Mouse (Mus musculus) adrenal gland, postnatal 36 days (tissue): ENCODE results near the gene Fam129a. TPM values are rescaled to one million over a fixed set of nuclear protein-coding genes. Genes with fewer than 3 reads are reported as not detected.
A peak's percentile ranks its signal among the peaks of the same experiment; 100 is the strongest.

ENCODE experiments used
- DNase-seq, 2 experiments: peaks; one replicate each; pipeline ENCODE4 v3.0.0; 2021; ENCODE audit warnings: mixed read lengths in 1 of 2
- total RNA-seq, 2 experiments: library from RNA; stranded (reverse); gene quantifications; 2 replicates each; pipeline ENCODE4 v1.2.3; 2021

The Fam129a gene
- total RNA-seq, 2 experiments from 2014 or later: 108 to 202 TPM

GRCm38 (mm10) chr1:151664384-151664783, 93.4 kb downstream of the Fam129a start:
- DNase-seq: no peak

- DNase-seq: no peak
These were observed 93.9 kb downstream of the Fam129a start for GRCm38 (mm10) chr1:151664837-151665431.

DNA sequence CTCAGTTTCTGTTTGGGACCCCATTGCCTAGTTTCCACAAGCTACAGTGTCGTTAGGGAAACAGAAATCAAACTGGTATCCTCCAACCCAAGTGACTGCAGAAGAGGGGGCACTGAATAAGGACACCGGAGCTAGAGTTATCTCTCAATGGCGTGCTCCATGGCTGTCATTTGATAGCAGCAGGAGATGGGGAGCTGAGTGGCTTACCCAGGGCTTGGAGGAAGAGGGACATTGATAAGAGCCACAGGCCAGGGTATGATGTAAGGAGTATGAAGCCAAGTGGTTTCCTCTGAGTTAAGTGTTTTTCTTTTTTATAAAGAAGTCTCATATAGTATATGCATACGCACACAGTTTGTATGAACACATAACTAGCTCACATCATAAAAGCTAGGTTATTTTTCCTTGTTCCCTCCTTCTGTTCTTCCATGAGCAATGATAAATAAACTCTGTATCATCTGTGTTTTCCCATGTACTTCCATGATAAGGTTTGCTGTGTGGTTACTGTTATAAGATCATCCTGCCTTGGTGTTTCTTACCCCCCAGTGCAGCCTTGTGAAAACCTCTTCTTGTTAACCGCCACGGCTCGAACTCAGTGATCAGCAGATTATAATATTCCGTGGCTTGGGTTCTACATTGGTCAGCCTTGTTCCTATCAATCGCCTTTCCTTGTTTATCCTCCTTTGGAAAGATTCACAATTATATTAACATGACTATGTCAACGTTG, 96.5 kb downstream of the Fam129a start:
- DNase-seq: no peak

- no peak for DNase-seq
These were observed 99.1 kb downstream of the Fam129a start for GRCm38 (mm10) chr1:151670006-151670591.

DNA sequence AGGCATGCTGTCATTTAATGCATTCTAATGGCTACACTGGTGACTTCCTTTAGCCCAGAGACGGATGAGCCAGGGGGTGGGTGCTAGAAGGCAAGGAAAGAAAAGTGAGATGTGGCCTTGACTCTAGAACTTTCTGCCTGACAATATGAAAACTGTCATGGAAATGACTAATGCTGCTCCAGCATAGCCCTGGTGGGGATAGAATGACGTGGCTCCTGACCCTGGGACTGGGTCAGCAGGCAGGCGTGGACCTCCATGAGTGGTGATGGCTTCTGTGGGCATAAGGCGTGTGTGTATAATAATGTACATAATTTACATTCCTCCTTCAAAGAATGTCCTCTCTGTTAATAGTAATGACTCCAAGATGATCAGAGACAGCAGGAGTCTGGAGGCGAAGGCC, 104.7 kb downstream of the Fam129a start:
- DNase-seq: peak; percentile 71 to 79

- DNase-seq: no peak
These were observed 106.3 kb downstream of the Fam129a start for GRCm38 (mm10) chr1:151677185-151677809.

DNA sequence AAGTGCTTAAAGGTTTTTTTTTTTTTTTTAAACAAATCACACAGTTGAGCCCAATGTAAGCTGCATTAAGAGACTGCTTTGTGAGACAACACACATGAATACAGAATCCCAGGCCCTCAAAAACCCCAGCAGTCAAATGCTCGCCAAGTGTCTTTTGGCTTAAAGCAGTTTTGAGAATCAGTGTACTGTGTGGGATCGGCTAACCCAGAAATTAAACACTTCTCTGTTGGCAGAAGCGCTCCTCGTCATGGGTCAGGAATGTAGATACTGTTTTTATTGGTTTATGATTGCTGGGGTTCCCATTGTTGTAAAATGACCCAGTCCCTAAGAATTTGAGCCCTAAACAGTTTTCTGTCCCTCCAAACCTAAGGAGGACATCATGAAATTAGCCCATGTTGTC, 107.0 kb downstream of the Fam129a start:
- DNase-seq: no peak

- no peak for DNase-seq
These were observed 108.2 kb downstream of the Fam129a start for GRCm38 (mm10) chr1:151679153-151679552.

DNA sequence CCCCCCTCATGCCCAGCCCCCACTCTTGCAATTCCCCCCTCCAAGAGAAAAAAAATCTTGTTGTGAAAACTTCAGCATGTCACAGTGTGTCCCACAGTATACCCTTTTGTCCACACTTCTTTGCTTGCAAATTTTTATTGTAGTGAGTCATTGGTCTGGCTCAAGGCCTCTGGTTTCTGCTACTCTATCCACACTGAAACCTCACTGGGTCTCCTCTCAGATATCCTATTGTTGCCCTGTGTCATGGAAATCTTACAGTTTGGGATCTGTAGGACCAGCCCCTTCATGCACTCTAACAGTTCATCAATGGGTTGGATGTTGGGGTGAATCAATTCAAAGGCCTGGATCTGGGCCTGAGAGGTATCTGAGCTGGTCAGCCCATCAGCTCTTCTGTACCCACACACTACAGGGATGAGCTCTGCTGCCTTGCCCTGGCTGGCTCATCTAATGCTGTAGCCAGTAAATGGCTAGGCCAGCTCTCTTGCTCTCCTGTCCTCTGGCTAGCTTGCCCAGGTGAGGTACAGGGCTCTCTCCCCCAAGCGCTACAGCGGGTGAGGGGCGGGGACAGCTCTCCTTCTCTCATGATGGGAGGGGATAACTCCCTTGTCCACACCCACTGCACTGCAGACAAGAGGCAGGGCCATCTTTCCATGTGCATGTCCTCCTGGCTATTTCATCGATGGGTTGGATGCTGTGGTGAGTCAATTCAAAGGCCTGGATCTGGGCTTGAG, 109.1 kb downstream of the Fam129a start:
- DNase-seq: peak in 1 of 2 experiments; percentile 41

- no peak for DNase-seq
These were observed 110.0 kb downstream of the Fam129a start for GRCm38 (mm10) chr1:151680971-151681370.

DNA sequence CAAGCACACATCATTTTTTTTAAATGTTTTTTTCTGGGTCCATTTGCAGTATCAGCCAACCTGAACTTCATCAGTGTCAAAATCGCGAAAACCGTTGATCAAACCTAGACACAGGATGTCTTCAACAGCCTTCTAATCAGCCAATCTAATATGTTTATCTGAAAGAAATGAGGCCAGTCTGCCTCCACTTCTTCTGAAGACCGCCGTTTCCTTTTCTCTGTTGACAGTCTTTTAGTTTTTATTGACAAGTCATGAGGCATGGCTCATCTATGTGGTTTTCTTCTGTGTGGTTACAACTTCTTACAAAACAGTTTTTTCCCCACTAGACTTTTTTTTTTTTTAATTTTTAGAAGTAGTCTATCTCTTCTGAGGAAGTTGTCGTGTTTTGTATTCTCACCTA, 111.9 kb downstream of the Fam129a start:
- no peak for DNase-seq

- no peak for DNase-seq
These were observed 113.5 kb downstream of the Fam129a start for GRCm38 (mm10) chr1:151684451-151684892.

DNA sequence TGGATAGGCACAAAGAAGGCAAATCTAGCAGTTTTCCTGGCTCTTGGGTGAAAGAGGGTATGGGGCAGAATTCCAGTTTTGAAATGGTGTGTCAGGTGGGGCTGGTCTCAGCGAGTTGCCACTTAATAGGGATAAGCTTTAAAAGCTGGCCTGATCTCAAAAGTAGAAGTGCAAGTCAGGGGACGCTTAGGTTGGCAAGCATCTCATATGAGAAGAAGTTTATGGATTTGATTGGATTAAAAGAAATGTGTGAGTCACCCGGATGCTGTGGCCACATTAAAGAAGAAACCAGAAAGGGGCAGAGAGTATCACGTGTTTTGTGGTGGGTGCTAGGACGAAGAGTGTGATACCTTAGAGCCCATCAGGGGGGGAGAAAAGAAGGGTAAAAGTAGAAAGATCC, 114.0 kb downstream of the Fam129a start:
- no peak for DNase-seq

DNA sequence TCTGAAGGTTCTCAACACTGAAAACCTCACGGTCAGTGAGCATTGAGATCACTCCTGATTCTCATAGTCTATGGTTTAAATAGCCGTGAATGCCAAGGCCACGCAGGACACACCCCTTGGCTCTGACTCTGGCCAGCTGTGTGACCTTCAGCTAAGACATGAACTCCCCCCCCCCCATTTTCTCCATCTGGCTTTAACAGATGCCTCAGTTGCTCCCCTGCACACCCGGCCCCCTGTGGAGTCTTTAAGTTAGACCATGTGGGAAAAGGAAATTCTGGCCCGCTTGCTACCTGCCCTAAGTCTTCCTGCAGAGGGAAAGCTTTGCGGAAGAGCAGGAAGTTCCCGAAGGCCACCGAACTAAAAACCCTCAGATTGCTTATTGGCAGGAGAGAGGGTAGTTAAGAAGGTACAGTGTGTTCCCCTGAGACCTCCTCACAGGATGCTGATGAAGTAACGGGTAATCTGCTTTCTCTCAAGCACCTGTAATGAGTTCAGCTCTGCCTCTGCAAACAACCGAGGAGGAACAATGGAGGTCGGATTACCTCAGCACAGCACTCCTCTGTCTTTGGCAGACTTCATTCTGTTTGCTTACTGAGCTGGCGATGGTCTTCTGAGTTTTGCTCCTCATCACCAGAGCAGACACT, 114.8 kb downstream of the Fam129a start:
- DNase-seq: peak; percentile 72 to 80

- peak; percentile 38 to 39 for DNase-seq
These were observed 115.7 kb downstream of the Fam129a start for GRCm38 (mm10) chr1:151686696-151687095.

GRCm38 (mm10) chr1:151689032-151689431, 118.0 kb downstream of the Fam129a start:
- DNase-seq: peak; percentile 66 to 69

DNA sequence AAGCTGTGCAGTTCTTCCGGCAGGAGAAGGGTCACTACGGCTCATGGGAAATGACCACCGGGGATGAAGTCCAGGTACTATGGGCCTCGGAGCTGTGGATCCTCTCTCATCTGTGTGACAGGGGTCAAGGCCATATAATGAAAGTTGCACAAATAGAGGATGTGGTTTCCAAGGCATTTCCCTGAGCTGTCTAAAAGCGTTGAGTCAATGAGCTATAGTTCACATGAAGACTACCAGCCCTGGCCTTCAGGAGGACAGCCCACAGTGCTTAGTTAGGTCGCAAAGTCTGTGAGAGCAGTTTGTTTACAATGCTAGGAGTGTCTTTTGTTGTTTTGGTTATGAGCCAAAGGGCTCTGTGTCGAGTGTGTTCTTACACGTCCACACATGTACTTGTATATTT, 118.6 kb downstream of the Fam129a start:
- DNase-seq: no peak

- DNase-seq: no peak
These were observed 119.1 kb downstream of the Fam129a start for GRCm38 (mm10) chr1:151690061-151690460.

- peak; percentile 66 to 77 for DNase-seq
These were observed 119.7 kb downstream of the Fam129a start for GRCm38 (mm10) chr1:151690583-151691193.

DNA sequence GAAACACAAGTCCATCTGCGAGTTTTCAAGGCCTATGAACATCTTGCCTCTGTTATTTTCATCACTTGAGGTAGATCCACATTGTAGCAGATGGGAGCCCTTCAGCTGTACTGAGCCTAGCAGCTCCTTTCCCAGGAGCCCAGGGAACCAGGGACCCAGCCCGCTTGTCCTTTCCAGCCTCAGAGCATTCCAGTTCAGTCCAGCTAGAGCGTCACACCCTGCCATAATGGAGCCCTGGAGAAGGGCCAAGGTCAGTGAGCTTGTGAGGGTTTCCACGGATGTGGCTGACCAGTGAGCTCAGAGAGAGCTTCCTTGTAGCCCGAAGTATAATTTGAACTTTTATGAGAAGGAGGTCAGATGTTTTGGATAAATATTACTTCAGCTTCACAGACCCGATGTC, 121.9 kb downstream of the Fam129a start:
- peak; percentile 85 to 86 for DNase-seq

DNA sequence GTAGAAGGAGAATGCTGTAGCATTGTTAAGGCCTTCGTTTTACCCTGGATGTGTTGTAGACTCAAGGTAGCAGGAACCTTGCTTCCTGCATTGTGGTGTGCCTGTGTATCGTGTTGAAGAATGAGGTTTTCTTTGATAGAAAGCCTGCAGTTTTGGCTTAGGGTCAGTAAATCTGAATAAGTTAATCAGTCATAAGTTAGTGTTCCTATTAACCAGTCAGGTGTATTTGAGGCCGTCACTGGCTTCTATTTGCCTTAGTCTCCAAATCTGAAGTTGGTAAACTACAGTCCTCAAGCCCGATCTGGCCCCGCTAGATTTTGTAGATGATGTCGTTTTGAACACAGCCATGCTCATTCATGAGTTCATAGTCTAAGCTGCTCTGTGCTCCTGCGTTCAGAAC, 125.8 kb downstream of the Fam129a start:
- no peak for DNase-seq
